Mouse (Mus musculus): Measurements from ENCODE around the gene Col9a1.

Col9a1 gene

GRCm38 (mm10) chr1:24222231-24222630 is 44.8 kb downstream of the Col9a1 start:
- CTCF ChIA-PET = no interaction called here

GRCm38 (mm10) chr1:24222981-24223612 is 45.7 kb downstream of the Col9a1 start:
- CTCF ChIA-PET = no interaction called here

GRCm38 (mm10) chr1:24225825-24226526 is 48.6 kb downstream of the Col9a1 start:
- CTCF ChIA-PET = no interaction called here

DNA sequence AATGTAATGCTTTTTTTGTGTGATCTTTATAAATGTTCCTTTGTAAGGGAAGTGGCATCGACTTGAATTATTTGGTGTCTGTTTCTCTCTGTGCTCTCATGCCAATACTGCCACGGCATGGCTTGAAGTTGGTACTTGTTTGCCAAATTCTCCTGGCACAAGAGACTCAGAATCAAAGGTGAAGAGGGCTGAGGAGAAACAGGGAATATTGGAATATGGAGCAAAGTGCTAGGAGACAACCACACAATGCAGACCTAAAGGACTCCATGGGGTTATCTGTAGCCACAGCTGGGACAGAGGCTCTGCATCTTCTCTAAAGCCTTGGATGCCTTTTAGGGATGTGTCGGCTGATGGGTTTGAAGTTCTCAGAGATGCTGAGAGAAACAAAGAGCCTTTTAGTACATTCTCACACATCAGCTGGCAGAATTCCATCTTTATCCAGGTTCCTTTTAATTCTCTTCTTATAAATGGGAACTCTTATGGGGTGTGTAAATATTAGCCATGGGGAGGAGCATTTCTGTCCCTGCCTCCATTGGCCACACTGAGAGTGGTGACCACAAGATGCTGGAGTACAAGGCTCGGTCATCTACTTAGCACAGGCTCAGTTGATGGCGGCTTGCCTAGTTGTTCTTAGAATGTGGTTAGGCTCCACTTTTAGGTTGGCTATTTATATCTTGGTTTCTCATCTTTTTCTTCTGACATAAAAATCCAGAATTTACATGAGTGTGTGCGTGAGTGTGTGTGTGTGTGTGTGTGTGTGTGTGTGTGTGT is 49.7 kb downstream of the Col9a1 start:
- CTCF ChIA-PET = no interaction called here

GRCm38 (mm10) chr1:24229552-24229951 is 52.1 kb downstream of the Col9a1 start:
- CTCF ChIA-PET = no interaction called here

DNA sequence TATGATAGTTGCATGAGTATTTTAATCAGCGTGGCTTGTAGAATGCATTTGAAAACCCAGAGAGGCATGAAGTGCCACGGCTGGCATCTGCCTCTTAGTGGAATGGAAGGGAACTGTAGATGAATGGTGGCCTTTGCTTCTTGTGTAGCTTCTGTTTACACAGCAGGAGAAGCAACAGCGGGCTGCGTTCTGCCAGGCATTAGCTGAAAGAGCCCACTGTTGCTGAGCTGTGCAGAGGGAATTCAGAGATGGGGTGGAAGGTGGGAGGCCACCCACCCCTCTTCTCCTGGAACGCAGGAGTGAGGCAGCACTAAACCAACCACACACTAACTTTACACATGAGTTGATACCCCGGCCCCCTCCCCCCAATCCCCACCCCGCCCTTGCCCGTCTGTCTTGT is 53.0 kb downstream of the Col9a1 start:
- CTCF ChIA-PET = no interaction called here

DNA sequence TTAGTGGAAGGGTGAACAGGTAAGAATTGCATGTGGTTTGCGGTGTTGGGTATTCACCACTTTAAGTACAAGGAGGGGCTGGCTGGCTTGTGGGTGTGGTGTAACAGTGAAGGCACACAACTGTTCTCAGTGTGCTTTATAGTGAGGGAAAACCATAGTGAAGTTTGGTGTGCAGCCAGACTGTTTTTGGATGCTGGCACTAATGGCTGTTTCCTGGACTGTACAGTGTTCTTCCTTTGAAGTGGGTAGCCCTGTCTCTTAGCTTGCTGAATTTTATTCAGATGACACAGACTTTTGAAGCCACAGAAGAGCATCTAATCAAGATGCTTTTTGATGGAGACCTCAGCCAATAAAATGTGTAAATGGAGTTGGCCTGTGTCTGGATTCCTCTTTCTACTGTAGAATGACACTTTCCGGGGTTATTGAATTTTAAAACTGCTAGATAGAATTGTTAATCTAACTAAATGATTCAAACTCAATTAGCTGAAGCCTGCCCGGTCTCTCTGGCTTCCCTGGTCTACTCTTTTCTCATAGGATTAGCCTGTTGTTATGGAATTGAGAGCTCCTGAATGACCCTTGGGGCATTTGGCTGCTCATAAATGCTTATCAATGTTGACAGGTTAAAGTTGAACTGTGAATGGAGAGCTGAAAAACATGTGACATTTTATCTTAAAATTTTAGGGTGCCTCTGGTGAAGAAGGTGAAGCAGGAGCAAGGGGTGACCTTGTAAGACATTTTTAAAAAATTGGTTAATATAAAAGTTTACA is 54.3 kb downstream of the Col9a1 start:
- CTCF ChIA-PET = no interaction called here

- CTCF ChIA-PET = no interaction called here
Measured at GRCm38 (mm10) chr1:24236330-24236729, 58.9 kb downstream of the Col9a1 start.

DNA sequence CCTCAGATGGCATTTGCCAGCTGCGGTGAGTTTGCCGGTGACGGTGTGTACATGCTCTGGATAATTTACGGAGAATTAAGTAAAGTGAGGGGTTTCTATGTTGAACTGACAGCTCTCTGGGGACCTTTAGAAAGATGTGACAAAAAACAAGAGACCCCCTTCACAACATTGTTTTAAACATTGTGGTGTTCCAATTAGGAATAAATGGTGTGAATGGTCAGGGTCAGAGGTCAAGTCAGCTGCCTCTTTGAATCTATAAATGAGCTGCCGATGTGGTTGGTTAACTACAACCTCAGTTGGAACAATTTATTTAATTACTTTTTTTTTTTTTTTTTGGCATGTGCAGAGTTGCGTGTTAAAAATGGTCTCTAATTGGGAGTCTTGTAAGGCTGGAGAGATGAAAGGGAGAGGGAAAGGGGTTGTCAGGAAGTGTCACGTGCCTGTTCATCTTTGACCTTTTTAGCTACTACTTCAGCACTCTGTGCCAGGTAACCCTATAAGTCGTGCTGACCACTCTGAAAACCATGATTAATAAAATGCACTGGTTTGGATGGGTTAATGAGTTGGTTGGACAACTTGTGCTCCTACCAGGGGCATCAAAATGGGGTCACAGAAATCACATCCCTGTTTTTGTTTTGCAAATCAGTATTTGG is 62.8 kb downstream of the Col9a1 start:
- CTCF ChIA-PET = no interaction called here

DNA sequence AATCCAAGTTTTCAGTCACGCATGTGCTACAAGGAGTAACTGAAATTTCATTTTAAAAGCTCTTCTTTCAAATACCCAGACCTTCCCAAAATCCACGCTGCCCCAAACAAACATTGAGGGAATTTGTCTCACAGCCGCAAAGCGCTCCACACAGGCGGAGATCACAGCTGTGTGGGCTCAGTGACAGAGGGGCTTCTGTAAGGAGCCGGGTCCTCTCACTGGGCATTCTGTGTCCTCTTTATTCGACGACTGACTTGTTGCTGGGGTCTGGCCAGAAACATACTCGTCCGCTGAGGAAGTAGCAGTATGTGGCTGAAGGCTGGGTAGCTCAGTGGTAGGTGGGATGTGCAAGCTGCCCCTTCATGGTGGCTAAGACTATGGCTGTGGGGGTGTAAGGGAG is 67.5 kb downstream of the Col9a1 start:
- CTCF ChIA-PET = no interaction called here

DNA sequence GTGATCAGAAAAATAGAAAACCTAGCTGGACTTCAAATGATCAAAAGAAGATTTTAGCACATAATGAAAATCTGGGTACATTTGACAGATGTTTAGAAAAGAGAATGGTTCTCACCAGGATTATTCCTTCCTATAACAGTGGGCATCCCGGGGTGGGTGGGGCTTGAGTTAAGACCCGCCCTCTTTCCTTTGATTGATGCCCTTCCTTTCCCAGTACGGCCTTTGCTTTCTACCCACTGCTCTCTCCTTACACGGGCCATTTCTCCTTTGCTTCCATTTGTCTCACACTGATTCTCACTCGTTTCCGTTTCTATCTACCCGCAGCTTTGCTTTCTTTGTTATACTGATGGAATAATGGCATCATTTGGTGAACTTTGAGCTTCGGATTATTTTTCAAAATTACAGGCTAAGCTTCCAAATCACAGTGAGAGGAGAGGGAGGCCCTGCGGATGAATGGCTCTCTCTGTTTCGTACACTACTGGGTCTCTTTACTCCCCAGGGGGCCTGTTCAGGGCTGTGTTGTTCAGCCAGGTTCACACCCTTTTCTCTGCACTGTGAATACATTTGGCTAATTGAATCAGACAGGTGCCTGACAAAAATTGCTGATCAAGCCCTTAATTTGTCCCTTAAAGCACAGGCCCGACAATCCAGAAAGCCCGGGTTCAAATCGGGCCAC is 68.4 kb downstream of the Col9a1 start:
- CTCF ChIA-PET = no interaction called here

GRCm38 (mm10) chr1:24248294-24249104 is 71.1 kb downstream of the Col9a1 start:
- CTCF ChIA-PET = no interaction called here

DNA sequence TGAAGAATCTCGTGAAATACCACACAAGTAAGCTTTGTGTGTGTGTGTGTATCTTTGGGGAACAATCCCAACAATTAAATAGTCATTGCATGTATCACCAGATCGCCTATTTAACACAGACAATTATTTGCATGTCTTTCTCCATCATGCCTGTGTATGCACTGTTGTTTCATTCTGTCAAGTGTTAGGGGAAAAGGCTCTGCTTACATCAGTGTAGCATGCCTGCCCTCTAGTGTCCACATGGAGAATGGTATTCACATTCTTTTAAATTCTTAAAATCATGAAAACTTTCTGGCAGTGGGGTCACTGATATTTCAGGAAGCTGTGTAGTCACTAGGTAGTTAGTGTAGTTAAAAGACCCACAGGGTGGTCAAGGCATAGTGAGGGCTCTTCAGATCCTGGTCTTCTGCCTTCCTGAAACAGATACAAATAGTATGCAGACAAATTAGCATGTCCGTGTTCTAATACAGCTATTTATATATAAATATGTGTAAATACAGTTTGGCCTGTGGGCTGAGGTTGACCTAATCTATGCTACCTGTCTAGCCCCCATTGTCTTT is 71.8 kb downstream of the Col9a1 start:
- CTCF ChIA-PET = no interaction called here

DNA sequence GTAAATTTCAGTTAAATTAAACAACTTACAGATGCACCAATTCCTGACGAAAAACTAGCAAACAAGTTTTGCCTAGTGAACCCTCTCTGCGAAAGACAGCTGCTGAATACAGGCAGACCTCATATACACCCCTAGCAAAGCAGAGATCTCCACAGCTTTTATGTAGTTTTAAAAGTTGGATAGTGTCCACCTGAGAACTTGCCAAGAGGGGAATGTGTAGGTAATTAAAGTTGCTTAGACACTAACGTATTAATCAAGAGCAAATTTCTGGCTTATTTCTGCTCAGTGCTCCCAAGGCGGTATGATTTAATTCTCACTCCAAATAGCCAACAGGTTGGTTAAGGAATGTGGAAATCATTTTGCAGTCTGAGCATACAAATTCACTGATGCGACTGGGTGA is 80.6 kb downstream of the Col9a1 start:
- CTCF ChIA-PET = no interaction called here

DNA sequence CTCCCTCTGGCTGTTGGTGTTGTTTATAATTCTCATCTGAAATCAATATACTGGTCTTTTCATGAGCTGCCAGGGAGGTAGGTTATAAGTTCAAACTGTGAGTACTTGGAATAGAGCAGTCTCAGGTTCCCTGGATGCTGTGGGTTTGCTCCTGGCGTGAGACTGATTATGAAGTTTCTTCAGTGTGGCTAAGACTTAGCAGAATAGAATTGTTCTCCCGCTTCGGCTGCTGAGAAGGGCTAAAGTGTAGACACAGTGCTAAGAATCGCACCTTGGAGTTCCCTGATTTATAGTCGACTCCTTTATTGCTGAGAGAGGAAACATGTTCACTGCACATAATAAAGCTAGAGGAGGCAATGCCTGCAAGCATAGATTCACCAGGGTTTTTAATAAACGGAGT is 82.0 kb downstream of the Col9a1 start:
- CTCF ChIA-PET = no interaction called here

DNA sequence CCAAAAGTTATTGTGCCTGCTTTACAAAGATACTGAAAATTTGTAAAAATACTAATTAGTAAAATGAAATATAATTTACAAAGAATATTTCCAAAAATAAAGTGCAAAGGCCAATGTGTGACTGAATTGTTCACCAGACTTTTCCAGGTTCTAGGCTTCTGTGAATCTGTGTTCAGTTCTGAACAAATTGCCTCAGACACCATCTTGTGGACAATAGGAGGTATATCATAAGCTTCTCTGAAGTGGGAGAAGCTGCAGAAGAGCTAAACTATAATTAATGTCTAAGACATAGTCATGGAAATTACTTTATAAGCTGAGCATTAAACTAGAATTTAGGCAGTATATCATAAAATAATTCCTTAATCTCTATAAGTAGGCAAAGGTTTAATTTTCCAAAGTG is 83.8 kb downstream of the Col9a1 start:
- CTCF ChIA-PET = interaction anchor here (0.6 kb wide), 1 partner anchor 1436 kb away, joined by 6 read pairs; no protein-coding TSS in a partner anchor

DNA sequence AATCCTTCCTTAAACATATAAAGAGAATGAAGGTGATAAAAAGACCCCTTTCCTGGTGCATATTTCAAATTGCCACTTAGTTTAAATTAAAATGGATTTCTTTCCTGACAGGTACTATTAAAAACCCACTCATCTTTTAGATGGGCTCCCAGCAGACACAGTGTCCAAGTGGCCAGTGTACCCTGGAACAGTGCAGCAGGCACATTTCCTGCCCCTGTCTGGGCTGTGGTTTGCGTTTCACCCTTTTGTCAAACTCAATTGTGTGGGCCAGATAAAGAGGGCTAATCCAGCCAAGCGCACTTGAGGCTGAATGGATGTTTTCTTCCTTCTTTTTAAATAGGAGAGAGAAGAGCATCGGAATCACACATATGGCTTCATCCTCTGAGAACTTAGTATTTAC is 89.6 kb downstream of the Col9a1 start:
- CTCF ChIA-PET = no interaction called here

DNA sequence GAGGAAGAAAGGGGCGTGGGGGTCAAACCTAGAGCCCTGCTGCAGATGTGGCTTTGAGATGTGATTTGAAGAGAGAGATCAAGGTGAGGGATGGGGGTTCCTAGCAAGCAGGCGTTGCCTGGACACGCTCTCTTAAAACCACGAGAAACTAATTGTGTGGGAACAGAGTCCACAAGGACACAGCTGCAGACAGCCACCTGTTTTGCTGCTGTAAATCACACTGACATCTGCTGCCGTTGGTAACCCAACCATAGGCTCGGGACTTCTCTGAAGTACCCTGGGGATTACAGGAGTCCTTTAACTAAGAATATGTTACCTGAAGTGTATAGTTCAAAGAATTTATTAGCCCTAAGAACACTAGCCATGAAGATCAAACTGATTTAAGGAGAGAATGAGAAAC is 109.0 kb downstream of the Col9a1 start:
- CTCF ChIA-PET = no interaction called here

GRCm38 (mm10) chr1:24292515-24292914 is 115.1 kb downstream of the Col9a1 start:
- CTCF ChIA-PET = no interaction called here
